Mouse (Mus musculus) limb, embryonic 15.5 days (tissue): ENCODE measurements at regions not wholly inside any gene's neighbourhood (a gene's known extent, or its start where the extent isn't known, plus 50 kb on each side); places are given as distances from the start of the nearest gene placed in this dataset.

ENCODE experiments used
- ATAC-seq: fragments of 200-750 bp; cut with Nextera tagmentation; 2 replicates; pipeline ENCODE4 v1.8.0; 2017; ENCODE audit warnings: low read depth, moderate TSS enrichment; ENCODE audit not compliant: insufficient number of reproducible peaks, low FRiP score, low TSS enrichment
- H3K27ac ChIP-seq: fragments of 300-500 bp; sonication (generic); 2 replicates; pipeline ENCODE4 v1.5.1; 2015; ENCODE audit warnings: moderate library complexity, mild to moderate bottlenecking, inconsistent platforms
- H3K27me3 ChIP-seq: fragments of 300-500 bp; sonication (generic); 2 replicates; pipeline ENCODE4 v1.6.1; 2015; ENCODE audit warnings: inconsistent platforms
- H3K36me3 ChIP-seq: fragments of 300-500 bp; sonication (generic); 2 replicates; pipeline ENCODE4 v1.6.1; 2015; ENCODE audit warnings: inconsistent platforms
- H3K4me1 ChIP-seq: fragments of 300-500 bp; sonication (generic); 2 replicates; pipeline ENCODE4 v1.6.1; 2015; ENCODE audit warnings: inconsistent platforms
- H3K4me2 ChIP-seq: fragments of 300-500 bp; sonication (generic); 2 replicates; pipeline ENCODE4 v1.6.1; 2015; ENCODE audit warnings: mild to moderate bottlenecking, inconsistent platforms
- H3K4me3 ChIP-seq: fragments of 300-500 bp; sonication (generic); 2 replicates; pipeline ENCODE4 v1.5.1; 2015; ENCODE audit warnings: mild to moderate bottlenecking, inconsistent platforms
- H3K9ac ChIP-seq: fragments of 300-500 bp; sonication (generic); 2 replicates; pipeline ENCODE4 v1.6.1; 2015; ENCODE audit warnings: inconsistent platforms
- H3K9me3 ChIP-seq: fragments of 300-500 bp; sonication (generic); 2 replicates; pipeline ENCODE4 v1.6.1; 2016; ENCODE audit warnings: inconsistent platforms
- WGBS: fragments of 180-500 bp; shearing (Covaris S2); methylation state at CpG from one replicate; pipeline ENCODE4 v1.1.7; 2015; 5-methylcytosine and 5-hydroxymethylcytosine counted together

GRCm38 (mm10) chr12:39572147-39572546 is 465.7 kb downstream of the Arl4a start:
- H3K36me3 ChIP-seq: no peaks in the 10 kb centered on the region
- no peak for ATAC-seq
- H3K4me1 ChIP-seq: no peaks in the 10 kb centered on the region
- no peak overlapping the region for H3K27ac ChIP-seq
- no peak overlapping the region for H3K4me2 ChIP-seq
- H3K4me3 ChIP-seq: no peak overlapping the region
- 89% methylated on average over 1 of the region's 1 CpGs for WGBS
- no peaks in the 10 kb centered on the region for H3K9me3 ChIP-seq
- no peaks in the 10 kb centered on the region for H3K27me3 ChIP-seq
- H3K9ac ChIP-seq: no peak overlapping the region

DNA sequence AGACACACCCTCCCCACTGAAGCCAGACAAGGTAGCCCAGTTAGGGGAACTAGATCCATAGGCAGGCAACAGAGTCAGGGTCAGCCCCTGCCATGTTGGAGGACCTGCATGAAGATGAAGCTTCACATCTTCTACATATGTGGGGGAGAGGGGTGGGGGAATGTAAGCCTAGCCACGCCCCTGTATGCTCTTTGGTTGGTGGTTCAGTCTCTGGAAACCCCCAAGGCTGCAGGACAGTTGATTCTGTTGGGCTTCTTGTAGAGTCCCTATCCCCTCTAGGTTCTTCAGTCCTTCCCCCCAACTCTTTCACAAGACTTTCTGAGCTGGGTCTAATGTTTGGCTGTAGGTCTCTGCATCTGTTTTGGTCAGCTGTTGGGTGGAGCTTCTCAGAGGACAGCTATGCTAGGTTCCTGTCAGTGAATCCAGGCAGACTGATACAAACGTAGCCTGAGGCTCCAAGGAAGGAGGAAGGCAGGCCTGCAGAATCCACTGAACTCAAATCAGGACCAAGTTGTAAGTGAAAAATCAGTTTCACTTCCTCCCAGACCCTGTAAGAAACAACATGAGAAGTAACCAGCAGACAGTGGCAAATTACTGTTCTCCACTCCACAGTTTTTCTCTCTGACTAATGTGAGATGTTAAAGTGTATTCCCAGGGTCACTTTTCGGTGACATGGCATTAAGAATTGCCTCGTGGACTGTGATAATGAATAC is 476.9 kb downstream of the Arl4a start:
- Histone ChIP-seq H3K9ac (no peak overlapping the region), H3K4me3 (no peak overlapping the region), H3K9me3 (no peaks in the 10 kb centered on the region), H3K27ac (no peak overlapping the region), H3K4me1 (no peaks in the 10 kb centered on the region), H3K27me3 (no peaks in the 10 kb centered on the region), H3K36me3 (no peaks in the 10 kb centered on the region), H3K4me2 (no peak overlapping the region)
- ATAC-seq: no peak
- 73% methylated on average over 4 of the region's 4 CpGs for WGBS

DNA sequence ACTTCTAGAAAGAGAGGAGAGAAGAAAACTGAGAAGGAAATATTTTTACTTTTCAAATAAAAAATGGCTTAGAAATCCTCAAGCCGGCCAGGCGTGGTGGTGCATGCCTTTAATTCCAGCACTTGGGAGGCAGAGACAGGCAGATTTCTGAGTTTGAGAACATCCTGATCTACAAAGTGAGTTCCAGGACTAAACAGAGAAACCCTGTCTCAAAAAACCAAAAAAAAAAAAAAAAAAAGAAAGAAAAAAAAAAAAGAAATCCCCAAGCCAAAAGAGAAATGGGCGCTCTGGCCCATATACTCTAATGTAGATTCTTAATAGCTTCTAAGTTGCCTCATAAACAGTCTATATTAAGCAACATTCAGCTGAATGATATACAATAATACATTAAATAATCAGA is 479.3 kb downstream of the Arl4a start:
- 91% methylated on average over 3 of the region's 3 CpGs for WGBS
- Histone ChIP-seq H3K4me1 (no peaks in the 10 kb centered on the region), H3K27me3 (no peaks in the 10 kb centered on the region), H3K36me3 (no peaks in the 10 kb centered on the region), H3K9ac (no peak overlapping the region), H3K4me3 (no peak overlapping the region), H3K4me2 (no peak overlapping the region), H3K9me3 (no peaks in the 10 kb centered on the region), H3K27ac (no peak overlapping the region)
- ATAC-seq: no peak

GRCm38 (mm10) chr12:39536326-39536725 is 501.5 kb downstream of the Arl4a start:
- Histone ChIP-seq H3K36me3 (no peaks in the 10 kb centered on the region), H3K27ac (no peak overlapping the region), H3K4me3 (no peak overlapping the region), H3K27me3 (no peaks in the 10 kb centered on the region), H3K4me1 (no peaks in the 10 kb centered on the region), H3K4me2 (no peak overlapping the region), H3K9ac (no peak overlapping the region), H3K9me3 (no peaks in the 10 kb centered on the region)
- ATAC-seq: no peak
- 72% methylated on average over 2 of the region's 2 CpGs for WGBS

GRCm38 (mm10) chr12:39528121-39528520 is 509.7 kb downstream of the Arl4a start:
- no peak overlapping the region for H3K4me2 ChIP-seq
- no peaks in the 10 kb centered on the region for H3K9me3 ChIP-seq
- H3K4me1 ChIP-seq: no peaks in the 10 kb centered on the region
- 74% methylated on average over 3 of the region's 4 CpGs for WGBS
- no peak overlapping the region for H3K27ac ChIP-seq
- H3K4me3 ChIP-seq: no peak overlapping the region
- ATAC-seq: no peak
- no peaks in the 10 kb centered on the region for H3K36me3 ChIP-seq
- no peaks in the 10 kb centered on the region for H3K27me3 ChIP-seq
- no peak overlapping the region for H3K9ac ChIP-seq

DNA sequence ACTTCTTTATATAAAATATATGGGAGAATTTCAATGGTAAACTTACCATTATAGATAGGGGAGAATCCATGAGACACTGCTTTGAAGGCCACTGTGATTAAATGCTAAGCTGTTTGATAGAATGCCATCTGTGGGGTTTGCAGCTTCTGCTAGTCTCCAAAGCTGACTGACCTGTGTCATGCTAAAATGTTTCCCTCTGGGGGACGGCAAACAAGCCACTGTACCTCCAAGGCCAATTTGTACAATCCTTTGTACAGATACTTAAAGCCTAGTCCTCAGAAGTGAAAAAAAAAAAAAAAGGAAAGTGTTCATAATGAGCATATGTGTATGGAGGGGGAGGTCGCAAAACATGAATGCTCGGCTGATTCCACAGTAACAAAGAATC is 510.6 kb downstream of the Arl4a start:
- Histone ChIP-seq H3K4me2 (no peak overlapping the region), H3K4me1 (no peaks in the 10 kb centered on the region), H3K27ac (no peak overlapping the region), H3K4me3 (no peak overlapping the region), H3K27me3 (no peaks in the 10 kb centered on the region), H3K9me3 (no peaks in the 10 kb centered on the region), H3K36me3 (no peaks in the 10 kb centered on the region), H3K9ac (no peak overlapping the region)
- 63% methylated on average over 3 of the region's 3 CpGs for WGBS
- ATAC-seq: no peak

DNA sequence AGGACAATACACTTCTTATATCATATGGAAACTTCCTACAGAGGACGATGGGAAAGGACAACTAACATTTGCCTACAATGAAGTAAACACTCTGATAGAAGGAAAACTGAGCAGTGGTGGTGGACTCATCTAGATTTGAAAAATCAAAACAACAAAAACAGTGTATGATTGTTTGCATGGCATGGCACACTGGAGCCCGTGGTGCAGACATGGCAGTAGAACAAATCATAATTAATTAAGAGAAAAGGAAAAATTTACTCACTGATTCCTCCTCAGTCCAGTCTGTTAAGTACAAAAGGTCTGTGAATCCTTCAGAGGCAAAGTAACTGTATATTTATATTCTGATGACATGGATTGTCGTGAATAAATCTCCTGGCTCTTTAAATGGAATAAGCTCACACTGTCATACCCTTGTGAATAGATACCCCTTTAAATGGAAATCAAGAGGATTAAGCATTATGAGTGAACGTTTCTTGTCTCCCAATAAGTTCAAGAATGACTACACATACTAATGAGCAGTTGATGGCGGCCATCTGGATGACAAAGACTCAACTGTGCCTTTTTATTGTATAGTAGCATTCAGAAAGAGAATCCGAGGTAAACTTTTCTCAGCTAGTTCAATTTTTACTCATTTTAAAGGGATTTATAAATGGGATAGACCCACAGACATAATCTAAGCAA is 511.1 kb downstream of the Arl4a start:
- H3K27ac ChIP-seq: no peak overlapping the region
- no peaks in the 10 kb centered on the region for H3K9me3 ChIP-seq
- no peak overlapping the region for H3K9ac ChIP-seq
- H3K27me3 ChIP-seq: no peaks in the 10 kb centered on the region
- no peaks in the 10 kb centered on the region for H3K36me3 ChIP-seq
- ATAC-seq: no peak
- WGBS: 73% methylated on average over 6 of the region's 6 CpGs
- H3K4me2 ChIP-seq: no peak overlapping the region
- no peaks in the 10 kb centered on the region for H3K4me1 ChIP-seq
- H3K4me3 ChIP-seq: no peak overlapping the region

DNA sequence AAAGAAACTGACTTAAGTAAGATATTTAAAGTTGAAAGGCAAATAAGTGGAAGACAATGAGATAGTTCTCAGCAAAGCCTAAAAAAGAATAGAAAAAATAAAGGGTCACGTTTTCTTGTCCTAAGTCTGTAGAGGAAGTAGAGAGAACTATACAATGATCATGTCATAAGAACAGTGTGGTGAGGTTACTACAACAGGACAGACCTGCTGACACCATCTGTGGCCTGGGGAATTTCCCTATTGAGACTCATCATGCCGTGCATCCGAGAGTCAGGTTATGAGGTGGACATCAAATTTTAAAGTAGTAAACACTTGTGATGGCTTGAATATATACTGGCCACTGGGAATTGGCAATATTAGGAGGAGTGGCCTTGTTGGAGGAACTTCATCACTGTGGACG is 522.1 kb downstream of the Arl4a start:
- no peak overlapping the region for H3K4me2 ChIP-seq
- ATAC-seq: no peak
- H3K9ac ChIP-seq: no peak overlapping the region
- H3K4me1 ChIP-seq: no peaks in the 10 kb centered on the region
- H3K27ac ChIP-seq: no peak overlapping the region
- 76% methylated on average over 4 of the region's 4 CpGs for WGBS
- no peaks in the 10 kb centered on the region for H3K36me3 ChIP-seq
- no peak overlapping the region for H3K4me3 ChIP-seq
- H3K9me3 ChIP-seq: no peaks in the 10 kb centered on the region
- H3K27me3 ChIP-seq: 0 out of 2 replicates have a peak, but pooled peaks cover 4% of the 10 kb centered on the region

DNA sequence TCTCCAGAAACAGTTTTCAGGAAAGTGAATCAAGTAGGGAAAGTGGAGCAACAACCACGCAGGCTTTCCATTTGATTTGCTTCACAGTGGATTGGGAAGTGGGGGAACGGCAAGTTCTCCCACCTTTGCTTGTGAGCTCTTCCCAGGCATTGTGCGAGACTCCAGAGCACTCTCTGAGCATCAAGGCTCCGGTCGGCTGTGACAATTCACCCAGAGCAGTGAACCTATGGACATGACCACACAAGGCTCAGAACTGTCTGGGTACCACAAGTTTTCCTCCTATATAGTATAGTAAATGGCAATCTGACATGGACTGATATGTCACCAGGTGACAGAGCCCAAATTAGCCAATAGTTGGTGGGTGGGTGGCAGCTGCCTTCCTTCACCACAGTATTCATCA is 527.0 kb downstream of the Arl4a start:
- no peak overlapping the region for H3K9ac ChIP-seq
- no peak overlapping the region for H3K4me2 ChIP-seq
- H3K4me3 ChIP-seq: no peak overlapping the region
- no peak overlapping the region for H3K27ac ChIP-seq
- no peaks in the 10 kb centered on the region for H3K9me3 ChIP-seq
- 0 out of 2 replicates have a peak, but pooled peaks cover 4% of the 10 kb centered on the region for H3K27me3 ChIP-seq
- no peaks in the 10 kb centered on the region for H3K36me3 ChIP-seq
- no peak for ATAC-seq
- no peaks in the 10 kb centered on the region for H3K4me1 ChIP-seq
- 86% methylated on average over 5 of the region's 5 CpGs for WGBS

DNA sequence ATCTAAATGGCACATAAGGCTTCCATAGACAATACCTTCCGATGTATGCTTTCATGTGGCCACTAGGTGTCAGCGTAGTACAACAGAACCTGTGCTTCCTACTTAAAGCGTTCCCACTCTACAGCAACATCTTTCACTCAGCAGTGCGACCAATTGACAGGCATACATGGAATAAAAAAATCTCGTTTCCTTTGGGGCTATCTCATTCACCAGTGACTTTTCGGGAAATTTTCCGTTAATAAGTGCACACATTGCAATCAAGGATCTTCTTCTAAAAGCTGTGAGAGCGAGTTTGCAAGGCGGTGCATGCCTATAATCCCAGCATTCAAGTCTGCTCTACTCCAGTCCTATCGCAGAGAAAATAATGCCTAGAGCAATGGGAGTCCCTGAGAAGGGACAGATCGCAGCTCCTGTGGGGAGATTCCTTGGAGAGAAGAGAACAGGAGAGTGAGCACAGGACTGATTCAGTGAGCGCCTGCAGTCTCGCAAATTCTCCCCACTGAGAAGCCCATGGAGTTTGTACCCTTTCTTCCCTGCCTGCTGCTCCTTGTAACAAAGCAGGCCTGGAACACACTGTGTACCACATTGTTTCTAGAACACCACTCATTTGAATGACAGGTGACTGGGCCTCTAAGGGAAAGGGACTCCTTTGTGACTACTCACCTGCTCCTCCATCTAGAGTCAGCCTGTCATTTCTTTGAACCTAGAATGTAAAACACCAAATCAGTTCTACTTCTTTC is 527.6 kb downstream of the Arl4a start:
- Histone ChIP-seq H3K4me2 (no peak overlapping the region), H3K9me3 (no peaks in the 10 kb centered on the region), H3K9ac (no peak overlapping the region), H3K4me1 (no peaks in the 10 kb centered on the region), H3K36me3 (no peaks in the 10 kb centered on the region), H3K4me3 (no peak overlapping the region), H3K27me3 (0 out of 2 replicates have a peak, but pooled peaks cover 4% of the 10 kb centered on the region), H3K27ac (no peak overlapping the region)
- WGBS: 26% methylated on average over 13 of the region's 13 CpGs
- no peak for ATAC-seq

- WGBS: 39% methylated on average over 2 of the region's 2 CpGs
- H3K27me3 ChIP-seq: no peaks in the 10 kb centered on the region
- no peaks in the 10 kb centered on the region for H3K9me3 ChIP-seq
- no peaks in the 10 kb centered on the region for H3K4me1 ChIP-seq
- no peak for ATAC-seq
- no peak overlapping the region for H3K9ac ChIP-seq
- H3K4me2 ChIP-seq: no peak overlapping the region
- H3K36me3 ChIP-seq: no peaks in the 10 kb centered on the region
- no peak overlapping the region for H3K4me3 ChIP-seq
- H3K27ac ChIP-seq: no peak overlapping the region
Observed at GRCm38 (mm10) chr12:39496203-39496602, 541.6 kb downstream of the Arl4a start.

DNA sequence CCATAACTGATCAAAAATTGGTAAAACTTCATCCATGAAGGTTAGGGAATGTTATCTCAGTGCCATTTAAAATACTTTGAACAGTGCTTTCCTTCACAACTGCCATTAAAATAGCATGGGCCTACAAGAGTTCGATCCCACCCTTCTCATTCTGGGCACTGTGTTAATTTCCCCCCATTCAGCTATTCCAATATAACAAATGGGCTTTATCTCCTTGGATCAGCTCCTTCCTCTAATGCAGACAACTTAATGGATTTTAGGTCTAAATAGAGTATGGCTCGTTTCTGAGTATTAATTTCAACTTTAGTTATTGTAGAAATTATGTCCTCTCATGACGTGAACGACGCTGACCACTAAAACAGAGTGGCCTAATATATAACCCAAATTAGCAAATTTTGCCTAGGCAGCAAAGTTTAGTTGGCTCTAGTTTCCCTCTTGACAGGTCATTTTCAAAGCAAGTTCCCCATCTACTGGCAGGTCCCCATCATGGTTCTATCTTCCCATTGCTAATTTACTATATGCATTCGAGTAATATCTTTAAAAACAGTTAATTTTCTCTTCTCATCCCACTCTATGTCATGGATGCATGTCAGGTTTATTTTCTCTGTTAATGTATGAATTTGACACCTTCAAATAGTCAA is 544.1 kb downstream of the Arl4a start:
- Histone ChIP-seq H3K4me1 (no peaks in the 10 kb centered on the region), H3K4me3 (no peak overlapping the region), H3K9ac (no peak overlapping the region), H3K4me2 (no peak overlapping the region), H3K27me3 (no peaks in the 10 kb centered on the region), H3K27ac (no peak overlapping the region), H3K9me3 (no peaks in the 10 kb centered on the region), H3K36me3 (no peaks in the 10 kb centered on the region)
- 54% methylated on average over 6 of the region's 6 CpGs for WGBS
- no peak for ATAC-seq
